In genomic region chr15:100762649-100763048, GRCm38 (mm10) we compare ENCODE assay signal across 8 mouse cellular contexts. TPM values are rescaled to one million over a fixed set of nuclear protein-coding genes. Genes with fewer than 3 reads are reported as not detected.
A peak's percentile ranks its signal among the peaks of the same experiment; 100 is the strongest.
DNase-seq lines count a peak whose midpoint lies in the region; ATAC-seq lines count a peak whose summit lies in the region.
"Had no signal": no experiment of that assay in that cellular context is flagged by ENCODE, and none has a peak within 500 bp of the region (broad histone marks: within the 10 kb centered on the region; RNA-seq: fewer than 3 reads in every experiment).

No protein-coding gene starts in this region.

- peak overlapping the region; percentile 84 for H3K4me2 ChIP-seq in forebrain, embryonic 11.5 days (ENCODE audit: low read depth, low read length, severe bottlenecking)
- H3K4me2 ChIP-seq in intestine, embryonic 16.5 days (ENCODE audit: low read depth, low read length) = peak overlapping the region; percentile 97; the same call in 1 of the 2 replicates
- H3K4me2 ChIP-seq in stomach, embryonic 14.5 days (replicated peaks; ENCODE audit: low read depth, low read length) = peak overlapping the region; percentile 83; the same call in 1 of the 2 replicates

- H3K4me1 ChIP-seq in forebrain, embryonic 11.5 days (replicated peaks; ENCODE audit: control insufficient read depth, insufficient read depth, low read length) = peaks cover 8% of the 10 kb centered on the region; the same call in 1 of the 2 replicates
- peaks cover 15% of the 10 kb centered on the region for H3K4me1 ChIP-seq in intestine, embryonic 16.5 days (ENCODE audit: control insufficient read depth, insufficient read depth, low read length)
- H3K4me1 ChIP-seq in stomach, embryonic 14.5 days (ENCODE audit: control insufficient read depth, insufficient read depth, low read length) = peaks cover 4% of the 10 kb centered on the region; the same call in 1 of the 2 replicates

- DNase-seq in lung, adult 18-20 months = peak; percentile 34 to 54
- no peak for DNase-seq in lung, postnatal 36 days
- no peak for DNase-seq in forebrain, embryonic 11.5 days (ENCODE audit: low spot score)
- DNase-seq in adrenal gland, adult 2 months = no peak

- WGBS in forebrain, embryonic 11.5 days = 53% methylated on average over 8 of the region's 8 CpGs
- WGBS in intestine, embryonic 16.5 days = 49% methylated on average over 8 of the region's 8 CpGs
- WGBS in stomach, embryonic 14.5 days = 43% methylated on average over 8 of the region's 8 CpGs

- H3K27me3 ChIP-seq in forebrain, embryonic 11.5 days (ENCODE audit: control insufficient read depth, insufficient read depth, low read length) = no peaks in the 10 kb centered on the region
- peaks cover 9% of the 10 kb centered on the region; the same call in 1 of the 2 replicates for H3K27me3 ChIP-seq in intestine, embryonic 16.5 days (replicated peaks; ENCODE audit: control insufficient read depth, insufficient read depth, low read length)
- H3K27me3 ChIP-seq in stomach, embryonic 14.5 days (ENCODE audit: control insufficient read depth, insufficient read depth, low read length) = no peaks in the 10 kb centered on the region

- no peaks in the 10 kb centered on the region for H3K9me3 ChIP-seq in forebrain, embryonic 11.5 days (ENCODE audit: control insufficient read depth, low read length)
- H3K9me3 ChIP-seq in intestine, embryonic 16.5 days (ENCODE audit: control insufficient read depth, low read length) = no peaks in the 10 kb centered on the region
- H3K9me3 ChIP-seq in stomach, embryonic 14.5 days (ENCODE audit: control insufficient read depth, low read depth, low read length) = no peaks in the 10 kb centered on the region

- ATAC-seq in forebrain, embryonic 11.5 days (replicated peaks; ENCODE audit: low FRiP score) = no peak
- no peak for ATAC-seq in intestine, embryonic 16.5 days
- ATAC-seq in stomach, embryonic 14.5 days (ENCODE audit: insufficient number of reproducible peaks, insufficient read depth, low FRiP score, low read depth) = no peak
- ATAC-seq in monocyte, adult 5-6 weeks (replicated peaks; ENCODE audit: insufficient number of reproducible peaks, low FRiP score, low TSS enrichment, poor library complexity, severe bottlenecking) = no peak

- peak overlapping the region; percentile 66 for H3K4me3 ChIP-seq in forebrain, embryonic 11.5 days (ENCODE audit: low read depth, low read length)
- no peak overlapping the region for H3K4me3 ChIP-seq in intestine, embryonic 16.5 days (ENCODE audit: low read length)
- H3K4me3 ChIP-seq in stomach, embryonic 14.5 days (ENCODE audit: low read depth, low read length) = 0 out of 2 replicates have a peak overlapping the region, but pooled peaks have one; percentile 61

- no peaks in the 10 kb centered on the region for H3K36me3 ChIP-seq in forebrain, embryonic 11.5 days (ENCODE audit: control insufficient read depth, insufficient read depth, low read length)
- H3K36me3 ChIP-seq in intestine, embryonic 16.5 days (ENCODE audit: control insufficient read depth, insufficient read depth, low read length) = no peaks in the 10 kb centered on the region
- no peaks in the 10 kb centered on the region for H3K36me3 ChIP-seq in stomach, embryonic 14.5 days (ENCODE audit: control insufficient read depth, insufficient read depth, low read length)

- H3K9ac ChIP-seq in forebrain, embryonic 11.5 days (ENCODE audit: low read length) = peak overlapping the region; percentile 77
- no peak overlapping the region for H3K9ac ChIP-seq in intestine, embryonic 16.5 days (ENCODE audit: low read depth, low read length)
- no peak overlapping the region for H3K9ac ChIP-seq in stomach, embryonic 14.5 days (replicated peaks; ENCODE audit: low read depth, low read length)
- H3K9ac ChIP-seq: liver, embryonic 14.5 days had no signal

- no peak overlapping the region for H3K27ac ChIP-seq in forebrain, embryonic 11.5 days (ENCODE audit: low read depth, low read length)
- no peak overlapping the region for H3K27ac ChIP-seq in intestine, embryonic 16.5 days (ENCODE audit: low read length)
- no peak overlapping the region for H3K27ac ChIP-seq in stomach, embryonic 14.5 days (ENCODE audit: low read length)
- H3K27ac ChIP-seq: liver, embryonic 14.5 days had no signal

RNA-seq across cellular contexts. Expression of gene Slc4a8, which starts 1.1 kb away (rescaled TPM):
- polyA plus RNA-seq in forebrain, embryonic 11.5 days (2014; fragmentation: Nextera tagmentation; extraction: Ambion mirVana) = 12.3 and 12.8 TPM in 2 replicates
- 3.2 and 4.5 TPM in 2 replicates for polyA plus RNA-seq in intestine, embryonic 16.5 days (2015; fragmentation: Nextera tagmentation; extraction: Ambion mirVana)
- 5.6 and 5.7 TPM in 2 replicates for polyA plus RNA-seq in stomach, embryonic 14.5 days (2014; fragmentation: Nextera tagmentation; extraction: Ambion mirVana)
- 0.11 to 3.9 TPM (median 2.0 TPM) in 3 replicates for total RNA-seq in monocyte, adult 5-6 weeks (2017)
- total RNA-seq in adrenal gland, adult 2 months (2021) = 1 to 10 TPM; 5.0 to 7.5 TPM
- 1.5 and 1.8 TPM in 2 replicates for polyA plus RNA-seq in adrenal gland, adult 2 months (2012; rRNA removed)

RNA-seq across cellular contexts. Expression of gene Galnt6, which starts 33.5 kb away (rescaled TPM):
- polyA plus RNA-seq in forebrain, embryonic 11.5 days (2014; fragmentation: Nextera tagmentation; extraction: Ambion mirVana) = 0.12 and 0.20 TPM in 2 replicates
- polyA plus RNA-seq in intestine, embryonic 16.5 days (2015; fragmentation: Nextera tagmentation; extraction: Ambion mirVana) = 7.6 and 8.8 TPM in 2 replicates
- 3.0 and 3.3 TPM in 2 replicates for polyA plus RNA-seq in stomach, embryonic 14.5 days (2014; fragmentation: Nextera tagmentation; extraction: Ambion mirVana)
- total RNA-seq in monocyte, adult 5-6 weeks (2017) = 43.8 to 60.6 TPM (median 51.3 TPM) in 3 replicates
- total RNA-seq in adrenal gland, adult 2 months (2021) = 1 to 10 TPM; 5.1 to 7.6 TPM
- 1.2 and 1.3 TPM in 2 replicates for polyA plus RNA-seq in adrenal gland, adult 2 months (2012; rRNA removed)

Comparison
In these comparisons a context has a peak if more than half of its experiments do, and no peak if none do; other contexts are left out.
1. DNase-seq: peak in lung, adult 18-20 months (2 of 2); none in lung, postnatal 36 days (single experiment), forebrain, embryonic 11.5 days (single experiment) and adrenal gland, adult 2 months (single experiment).
2. Peak in every context shown above with its lines, with median percentiles within 50 percentile points of each other: H3K4me2 ChIP-seq.